In genomic region chr10:80345122-80345521, GRCm38 (mm10) we compare ENCODE assay signal across 8 mouse cellular contexts. TPM values are rescaled to one million over a fixed set of nuclear protein-coding genes. Genes with fewer than 3 reads are reported as not detected.
DNase-seq lines count a peak whose midpoint lies in the region; ATAC-seq and TF ChIP-seq lines count a peak whose summit lies in the region.
"Had no signal": no experiment of that assay in that cellular context is flagged by ENCODE, and none has a peak within 500 bp of the region (broad histone marks: within the 10 kb centered on the region; RNA-seq: fewer than 3 reads in every experiment).

No protein-coding gene starts in this region.

- peaks cover 50% of the 10 kb centered on the region for H3K27me3 ChIP-seq in kidney, postnatal 0 days (ENCODE audit: insufficient read depth, low read length)
- peaks cover 34% of the 10 kb centered on the region for H3K27me3 ChIP-seq in lung, postnatal 0 days (replicated peaks; ENCODE audit: insufficient read depth, low read length)

- no peak for TF ChIP-seq EP300 in lung, postnatal 0 days (IDR thresholded peaks at IDR 0.05)

- H3K36me3 ChIP-seq in kidney, postnatal 0 days (ENCODE audit: insufficient read depth, low read length) = no peaks in the 10 kb centered on the region
- no peaks in the 10 kb centered on the region for H3K36me3 ChIP-seq in lung, postnatal 0 days (ENCODE audit: insufficient read depth, low read length)
- H3K36me3 ChIP-seq: neural tube, embryonic 13.5 days had no signal

- no peak overlapping the region for H3K4me3 ChIP-seq in kidney, postnatal 0 days (replicated peaks; ENCODE audit: low read depth, low read length)
- 0 out of 2 replicates have a peak overlapping the region, but pooled peaks have one; percentile 5 for H3K4me3 ChIP-seq in lung, postnatal 0 days (ENCODE audit: low read depth, low read length)
- H3K4me3 ChIP-seq: neural tube, embryonic 13.5 days had no signal

- H3K9me3 ChIP-seq in kidney, postnatal 0 days (replicated peaks; ENCODE audit: low read length) = no peaks in the 10 kb centered on the region
- no peaks in the 10 kb centered on the region for H3K9me3 ChIP-seq in lung, postnatal 0 days (ENCODE audit: low read length)
- H3K9me3 ChIP-seq: neural tube, embryonic 13.5 days had no signal

- no peak overlapping the region for H3K9ac ChIP-seq in kidney, postnatal 0 days (ENCODE audit: low read depth, low read length)
- no peak overlapping the region; the same call in 1 of the 2 replicates for H3K9ac ChIP-seq in lung, postnatal 0 days (replicated peaks; ENCODE audit: low read depth)
- H3K9ac ChIP-seq: neural tube, embryonic 13.5 days had no signal

- peaks cover 28% of the 10 kb centered on the region for H3K4me1 ChIP-seq in kidney, postnatal 0 days (replicated peaks; ENCODE audit: insufficient read depth, low read length)
- peaks cover 14% of the 10 kb centered on the region; the same call in 1 of the 2 replicates for H3K4me1 ChIP-seq in lung, postnatal 0 days (ENCODE audit: insufficient read depth, low read depth, low read length)

- DNase-seq in kidney, postnatal 0 days (ENCODE audit: low spot score) = no peak
- DNase-seq in kidney, adult 9 months = no peak
- peak; percentile 73 for DNase-seq in c-Kit-positive CD71-positive TER-119-positive erythroid progenitor cells, embryonic 14.5 days (ENCODE audit: low spot score)
- DNase-seq in induced T-regulatory cell, adult 2 months (ENCODE audit: low read depth) = peak; percentile 49
- DNase-seq in lung, postnatal 0 days (ENCODE audit: low spot score) = peak; percentile 69
- DNase-seq in testis, postnatal 14 days (ENCODE audit: low spot score) = no peak
- no peak for DNase-seq in gastrocnemius, postnatal 25 days

- no peak for ATAC-seq in kidney, postnatal 0 days (replicated peaks; ENCODE audit: low FRiP score, low read depth)
- ATAC-seq in lung, postnatal 0 days = peak; percentile 15; the same call in 1 of the 2 replicates

- H3K4me2 ChIP-seq in kidney, postnatal 0 days (ENCODE audit: low read length) = peak overlapping the region; percentile 8; the same call in 1 of the 2 replicates
- peak overlapping the region; percentile 43 for H3K4me2 ChIP-seq in lung, postnatal 0 days (replicated peaks; ENCODE audit: low read depth, low read length)
- H3K4me2 ChIP-seq: neural tube, embryonic 13.5 days had no signal

- WGBS in kidney, postnatal 0 days = 2% methylated on average over 16 of the region's 16 CpGs
- WGBS in lung, postnatal 0 days = 6% methylated on average over 16 of the region's 16 CpGs

- TF ChIP-seq CTCF in kidney, postnatal 0 days (IDR thresholded peaks at IDR 0.05; ENCODE audit: low read depth) = no peak
- TF ChIP-seq CTCF in lung, postnatal 0 days (IDR thresholded peaks at IDR 0.05) = no peak

- no peak overlapping the region for H3K27ac ChIP-seq in kidney, postnatal 0 days
- H3K27ac ChIP-seq in lung, postnatal 0 days (ENCODE audit: low read length) = peak overlapping the region; percentile 81
- H3K27ac ChIP-seq: neural tube, embryonic 13.5 days had no signal

RNA-seq across cellular contexts. Expression of gene Adamtsl5, which starts 3.1 kb away (rescaled TPM):
- polyA plus RNA-seq in kidney, postnatal 0 days (2015; fragmentation: Nextera tagmentation; extraction: Ambion mirVana) = 3.0 and 3.2 TPM in 2 replicates
- polyA plus RNA-seq in lung, postnatal 0 days (2015; fragmentation: Nextera tagmentation; extraction: Ambion mirVana) = 6.4 and 7.3 TPM in 2 replicates
- total RNA-seq in gastrocnemius, postnatal 25 days (2021) = 10 to 100 TPM; 38.8 to 70.8 TPM

RNA-seq across cellular contexts. Expression of gene Plk5, which starts 11.1 kb away (rescaled TPM):
- polyA plus RNA-seq in kidney, postnatal 0 days (2015; fragmentation: Nextera tagmentation; extraction: Ambion mirVana) = 0.51 and 1.0 TPM in 2 replicates
- polyA plus RNA-seq in lung, postnatal 0 days (2015; fragmentation: Nextera tagmentation; extraction: Ambion mirVana) = 1.00 and 1.0 TPM in 2 replicates
- total RNA-seq in gastrocnemius, postnatal 25 days (2021) = under 1 TPM; 0.13 TPM

RNA-seq across cellular contexts. Expression of gene Reep6, which starts 15.4 kb away (rescaled TPM):
- 11.7 and 12.1 TPM in 2 replicates for polyA plus RNA-seq in kidney, postnatal 0 days (2015; fragmentation: Nextera tagmentation; extraction: Ambion mirVana)
- 15.4 and 17.6 TPM in 2 replicates for polyA plus RNA-seq in lung, postnatal 0 days (2015; fragmentation: Nextera tagmentation; extraction: Ambion mirVana)
- total RNA-seq in gastrocnemius, postnatal 25 days (2021) = 1 to 10 TPM; 1.1 to 2.8 TPM

RNA-seq across cellular contexts. Expression of gene Pcsk4, which starts 15.8 kb away (rescaled TPM):
- 5.4 and 5.9 TPM in 2 replicates for polyA plus RNA-seq in kidney, postnatal 0 days (2015; fragmentation: Nextera tagmentation; extraction: Ambion mirVana)
- 3.4 and 3.7 TPM in 2 replicates for polyA plus RNA-seq in lung, postnatal 0 days (2015; fragmentation: Nextera tagmentation; extraction: Ambion mirVana)
- 1 to 10 TPM in 1 of 2 experiments, under 1 TPM in 1; 0.84 to 1.1 TPM for total RNA-seq in gastrocnemius, postnatal 25 days (2021)

RNA-seq across cellular contexts. Expression of gene 2310011J03Rik, which starts 24.8 kb away (rescaled TPM):
- 52.2 and 53.6 TPM in 2 replicates for polyA plus RNA-seq in kidney, postnatal 0 days (2015; fragmentation: Nextera tagmentation; extraction: Ambion mirVana)
- 58.4 and 64.8 TPM in 2 replicates for polyA plus RNA-seq in lung, postnatal 0 days (2015; fragmentation: Nextera tagmentation; extraction: Ambion mirVana)
- total RNA-seq in gastrocnemius, postnatal 25 days (2021) = 1 to 10 TPM; 6.5 to 7.0 TPM

Comparison
In these comparisons a context has a peak if more than half of its experiments do, and no peak if none do; other contexts are left out.
1. DNase-seq: peak in c-Kit-positive CD71-positive TER-119-positive erythroid progenitor cells, embryonic 14.5 days (single experiment), induced T-regulatory cell, adult 2 months (single experiment) and lung, postnatal 0 days (single experiment); none in kidney, postnatal 0 days (single experiment), kidney, adult 9 months (single experiment), testis, postnatal 14 days (single experiment) and gastrocnemius, postnatal 25 days (single experiment).